ENCODE assay signal across 11 mouse cellular contexts in the genomic region with DNA sequence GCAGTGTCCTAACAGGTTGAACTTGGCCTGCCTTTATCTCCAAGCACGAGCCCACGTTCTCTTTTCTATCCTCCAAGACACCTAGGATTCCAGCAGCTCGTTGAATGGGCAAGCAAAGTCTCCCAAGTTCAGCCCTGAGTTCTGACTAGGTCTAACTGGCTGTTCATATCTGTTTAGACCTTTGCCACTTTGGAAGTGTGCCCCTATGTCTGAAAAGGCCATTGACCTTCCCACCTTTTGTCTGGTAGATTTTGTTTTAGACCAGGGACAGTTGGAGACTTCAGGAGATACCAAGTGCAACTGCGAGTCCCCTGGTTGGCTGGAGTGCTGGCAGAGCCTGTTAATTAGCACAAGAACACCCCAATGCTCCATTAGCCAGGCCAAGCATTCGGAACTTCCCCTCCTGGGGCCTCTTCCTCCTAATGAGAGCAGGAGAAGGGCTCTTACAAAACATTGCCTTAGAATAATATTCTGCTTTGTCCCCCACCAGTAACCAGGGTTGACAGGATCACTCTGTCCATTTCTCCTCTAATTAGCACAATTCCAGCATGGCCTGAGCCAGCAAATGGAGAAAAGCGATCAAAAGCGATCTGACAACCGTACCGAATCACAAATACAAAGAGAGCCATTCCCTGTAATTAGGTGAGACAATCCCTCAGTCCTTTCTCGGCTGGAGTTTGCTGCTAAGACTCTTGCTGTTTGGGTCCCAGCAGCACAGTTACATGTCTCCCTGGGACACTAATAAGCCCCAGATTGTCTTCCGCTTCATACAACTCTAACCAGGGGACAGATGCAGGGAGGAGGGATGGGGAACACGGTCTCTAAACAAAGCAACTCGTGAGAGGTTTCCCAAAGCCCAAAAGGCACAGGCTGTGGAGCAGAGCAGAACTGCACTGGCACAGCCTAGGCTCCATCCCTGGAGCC. TPM values are rescaled to one million over a fixed set of nuclear protein-coding genes. Genes with fewer than 3 reads are reported as not detected.
DNase-seq lines count a peak whose midpoint lies in the region; ATAC-seq lines count a peak whose summit lies in the region.
"Had no signal": no experiment of that assay in that cellular context is flagged by ENCODE, and none has a peak within 500 bp of the region (broad histone marks: within the 10 kb centered on the region; RNA-seq: fewer than 3 reads in every experiment).

No protein-coding gene starts in this region.

- peak overlapping the region; percentile 52 for H3K27ac ChIP-seq in forebrain, embryonic 16.5 days (ENCODE audit: low read length)
- H3K27ac ChIP-seq in neural tube, embryonic 14.5 days (ENCODE audit: low read depth, low read length) = no peak overlapping the region
- H3K27ac ChIP-seq: liver, embryonic 14.5 days had no signal

- no peaks in the 10 kb centered on the region for H3K36me3 ChIP-seq in forebrain, embryonic 16.5 days (ENCODE audit: control insufficient read depth, insufficient read depth)
- no peaks in the 10 kb centered on the region for H3K36me3 ChIP-seq in neural tube, embryonic 14.5 days (ENCODE audit: control insufficient read depth, insufficient read depth, low read length)

- 6% methylated on average over 13 of the region's 13 CpGs for WGBS in forebrain, embryonic 16.5 days
- WGBS in neural tube, embryonic 14.5 days = 27% methylated on average over 13 of the region's 13 CpGs

- H3K27me3 ChIP-seq in forebrain, embryonic 16.5 days (replicated peaks; ENCODE audit: control insufficient read depth, insufficient read depth, low read length) = no peaks in the 10 kb centered on the region
- H3K27me3 ChIP-seq in neural tube, embryonic 14.5 days (ENCODE audit: control insufficient read depth, insufficient read depth, low read length) = peaks cover 8% of the 10 kb centered on the region; the same call in 1 of the 2 replicates

- no peak overlapping the region for H3K9ac ChIP-seq in forebrain, embryonic 16.5 days (replicated peaks; ENCODE audit: low read depth, low read length)
- H3K9ac ChIP-seq in neural tube, embryonic 14.5 days (replicated peaks; ENCODE audit: low read depth, low read length) = no peak overlapping the region
- H3K9ac ChIP-seq: liver, embryonic 14.5 days had no signal

- H3K4me3 ChIP-seq in forebrain, embryonic 16.5 days (replicated peaks; ENCODE audit: low read length) = no peak overlapping the region
- no peak overlapping the region for H3K4me3 ChIP-seq in neural tube, embryonic 14.5 days (ENCODE audit: low read depth, low read length)

- ATAC-seq in forebrain, embryonic 16.5 days = peak; percentile 93
- peak; percentile 76 for ATAC-seq in neural tube, embryonic 14.5 days (ENCODE audit: low read depth)

- DNase-seq in layer of hippocampus, adult 11-12 months (ENCODE audit: low spot score) = peak; percentile 41
- DNase-seq in layer of hippocampus, postnatal 25 days (ENCODE audit: extremely low spot score in 1 of 2, low spot score in 1 of 2) = no peak
- DNase-seq in layer of hippocampus, postnatal 36 days = peak; percentile 34 to 38
- DNase-seq in kidney, adult 8-10 months = no peak
- no peak for DNase-seq in adrenal gland, postnatal 10 days
- no peak for DNase-seq in gastrocnemius, adult 8-10 months (ENCODE audit: low spot score in 2 of 2)
- DNase-seq: thymus, postnatal 4 days had no signal

- H3K9me3 ChIP-seq in forebrain, embryonic 16.5 days (ENCODE audit: control insufficient read depth, low read length) = no peaks in the 10 kb centered on the region
- H3K9me3 ChIP-seq in neural tube, embryonic 14.5 days (ENCODE audit: control insufficient read depth, low read length) = no peaks in the 10 kb centered on the region

- H3K4me2 ChIP-seq in forebrain, embryonic 16.5 days (ENCODE audit: low read length) = no peak overlapping the region; the same call in 1 of the 2 replicates
- H3K4me2 ChIP-seq in neural tube, embryonic 14.5 days (ENCODE audit: low read depth, low read length) = no peak overlapping the region

- peaks cover 24% of the 10 kb centered on the region for H3K4me1 ChIP-seq in forebrain, embryonic 16.5 days (replicated peaks; ENCODE audit: control insufficient read depth, insufficient read depth, low read length)
- peaks cover 8% of the 10 kb centered on the region for H3K4me1 ChIP-seq in neural tube, embryonic 14.5 days (ENCODE audit: control insufficient read depth, insufficient read depth, low read length)

RNA-seq across cellular contexts. Expression of gene Vsx2, which starts 37.4 kb away (rescaled TPM):
- total RNA-seq in layer of hippocampus, postnatal 25 days (2021) = under 1 TPM; 0.12 to 0.22 TPM
- polyA plus RNA-seq in forebrain, embryonic 16.5 days (2015; fragmentation: Nextera tagmentation; extraction: Ambion mirVana) = 0.06 and 0.10 TPM in 2 replicates
- under 1 TPM in 1 of 2 experiments, not detected in 1; 0.12 TPM for total RNA-seq in layer of hippocampus, postnatal 36 days (2021)
- 7.2 and 8.0 TPM in 2 replicates for polyA plus RNA-seq in neural tube, embryonic 14.5 days (2014; fragmentation: Nextera tagmentation; extraction: Ambion mirVana)
- total RNA-seq in adrenal gland, postnatal 10 days (2021) = not detected
- total RNA-seq in gastrocnemius, adult 8-10 months (2022) = not detected
- total RNA-seq: neutrophil, adult 5-6 weeks had no signal
- polyA plus RNA-seq: liver, embryonic 14.5 days had no signal

Comparison
In these comparisons a context has a peak if more than half of its experiments do, and no peak if none do; other contexts are left out.
1. DNase-seq: peak in layer of hippocampus, adult 11-12 months (single experiment) and layer of hippocampus, postnatal 36 days (2 of 2); none in layer of hippocampus, postnatal 25 days (0 of 2), kidney, adult 8-10 months (0 of 2), adrenal gland, postnatal 10 days (single experiment) and gastrocnemius, adult 8-10 months (0 of 2).